In the genomic region with DNA sequence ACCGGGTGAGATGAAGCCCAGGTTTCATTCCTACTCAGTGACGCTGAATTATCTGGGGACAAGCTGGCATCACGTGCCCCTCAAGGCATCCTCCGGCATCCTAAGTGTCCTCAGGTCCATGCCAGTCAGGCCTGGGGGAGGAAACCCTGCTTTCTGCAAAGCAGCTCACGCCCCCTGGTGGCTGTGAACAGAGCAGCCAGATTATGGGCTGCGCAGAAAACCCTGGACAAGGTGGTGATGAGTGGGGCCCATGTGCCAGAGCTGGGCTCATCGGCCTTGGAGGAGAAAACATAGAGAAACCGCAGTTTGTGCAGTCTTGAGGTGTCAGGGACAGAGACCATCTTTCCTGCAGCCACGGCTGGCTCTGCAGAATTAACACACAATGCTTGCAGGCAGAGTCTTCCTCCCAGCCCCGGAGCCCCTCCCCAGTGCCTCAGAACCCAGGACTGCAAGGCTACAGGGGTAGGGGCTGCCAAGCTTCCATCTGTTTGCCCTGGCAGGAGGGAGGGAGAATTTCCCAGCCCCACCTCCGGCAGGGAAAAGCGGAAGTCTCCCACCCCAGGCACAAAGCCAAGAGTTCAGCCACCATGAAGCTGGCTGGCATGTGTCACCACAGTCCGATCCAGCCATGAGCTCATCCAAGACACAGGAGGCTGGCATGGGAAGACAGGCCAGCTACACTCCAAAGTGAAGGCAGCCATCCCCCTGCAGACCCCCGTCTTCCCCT, we compare ENCODE assay signal across 8 mouse cellular contexts.
A peak's percentile ranks its signal among the peaks of the same experiment; 100 is the strongest.
DNase-seq lines count a peak whose midpoint lies in the region; ATAC-seq and TF ChIP-seq lines count a peak whose summit lies in the region.

No protein-coding gene starts in this region.

- DNase-seq in Muller cell, postnatal 12 days (ENCODE audit: inconsistent ontology term) = peak; percentile 88
- DNase-seq in c-Kit-positive CD71-positive TER-119-negative erythroid progenitor cells, embryonic 14.5 days (ENCODE audit: low read depth) = peak; percentile 36
- DNase-seq in layer of hippocampus, adult 2 months (ENCODE audit: low spot score in 2 of 2) = peak; percentile 70 to 79
- DNase-seq in retina, postnatal 7 days (ENCODE audit: low read depth, low spot score) = peak; percentile 49

- H3K9me3 ChIP-seq in forebrain, embryonic 12.5 days = no peaks in the 10 kb centered on the region
- no peaks in the 10 kb centered on the region for H3K9me3 ChIP-seq in heart, embryonic 14.5 days (ENCODE audit: control insufficient read depth, low read length)
- H3K9me3 ChIP-seq in lung, embryonic 16.5 days (ENCODE audit: control insufficient read depth, low read length) = no peaks in the 10 kb centered on the region

- TF ChIP-seq CTCF in layer of hippocampus, adult 2 months (conservative IDR thresholded peaks at IDR 0.05) = peak; percentile 96

- H3K27me3 ChIP-seq in forebrain, embryonic 12.5 days = peaks cover 37% of the 10 kb centered on the region
- peaks cover 43% of the 10 kb centered on the region for H3K27me3 ChIP-seq in heart, embryonic 14.5 days (ENCODE audit: control insufficient read depth, insufficient read depth, low read length)
- H3K27me3 ChIP-seq in lung, embryonic 16.5 days (ENCODE audit: control insufficient read depth, insufficient read depth, low read depth, low read length) = peaks cover 34% of the 10 kb centered on the region

- H3K27ac ChIP-seq in forebrain, embryonic 12.5 days = no peak overlapping the region
- no peak overlapping the region for H3K27ac ChIP-seq in heart, embryonic 14.5 days (replicated peaks in 1 of 2; ENCODE audit: control insufficient read depth in 1 of 2, insufficient read depth in 1 of 2, low read depth in 2 of 2, low read length in 2 of 2)
- H3K27ac ChIP-seq in layer of hippocampus, adult 2 months = peak overlapping the region; percentile 59; the same call in 1 of the 2 replicates
- H3K27ac ChIP-seq in lung, embryonic 16.5 days (ENCODE audit: low read length) = no peak overlapping the region

- no peak overlapping the region for H3K9ac ChIP-seq in forebrain, embryonic 12.5 days
- H3K9ac ChIP-seq in heart, embryonic 14.5 days (ENCODE audit: low read length) = no peak overlapping the region
- no peak overlapping the region for H3K9ac ChIP-seq in lung, embryonic 16.5 days (ENCODE audit: low read length)

- peaks cover 12% of the 10 kb centered on the region for H3K4me1 ChIP-seq in forebrain, embryonic 12.5 days
- H3K4me1 ChIP-seq in heart, embryonic 14.5 days (ENCODE audit: control insufficient read depth in 2 of 2, insufficient read depth in 2 of 2, low read length in 2 of 2) = peaks cover 8% of the 10 kb centered on the region in 2 experiments; a peak in 3 of 4 replicates
- H3K4me1 ChIP-seq in lung, embryonic 16.5 days (replicated peaks; ENCODE audit: control insufficient read depth, insufficient read depth, low read length) = peaks cover 2% of the 10 kb centered on the region; the same call in 1 of the 2 replicates

- ATAC-seq in forebrain, embryonic 12.5 days (ENCODE audit: low FRiP score) = peak; percentile 61; the same call in 1 of the 2 replicates
- peak; percentile 44; the same call in 1 of the 2 replicates for ATAC-seq in heart, embryonic 14.5 days (ENCODE audit: insufficient number of reproducible peaks, insufficient read depth, low FRiP score, low read depth)
- peak; percentile 76 for ATAC-seq in lung, embryonic 16.5 days (ENCODE audit: low read depth)
- ATAC-seq in inflammation-experienced regulatory T-cells, adult 6 months = no peak

- no peak overlapping the region for H3K4me2 ChIP-seq in forebrain, embryonic 12.5 days
- peak overlapping the region; percentile 42 for H3K4me2 ChIP-seq in heart, embryonic 14.5 days (ENCODE audit: low read length)
- peak overlapping the region; percentile 23 for H3K4me2 ChIP-seq in lung, embryonic 16.5 days (ENCODE audit: low read depth, low read length)

- WGBS in forebrain, embryonic 12.5 days = 53% methylated on average over 14 of the region's 14 CpGs
- WGBS in heart, embryonic 14.5 days = 36% methylated on average over 14 of the region's 14 CpGs
- WGBS in lung, embryonic 16.5 days = 34% methylated on average over 14 of the region's 14 CpGs

- 0 out of 2 replicates have a peak, but pooled peaks cover 3% of the 10 kb centered on the region for H3K36me3 ChIP-seq in forebrain, embryonic 12.5 days (replicated peaks)
- no peaks in the 10 kb centered on the region for H3K36me3 ChIP-seq in heart, embryonic 14.5 days (ENCODE audit: control insufficient read depth, insufficient read depth, low read length)
- H3K36me3 ChIP-seq in lung, embryonic 16.5 days (ENCODE audit: control insufficient read depth, insufficient read depth, low read length) = no peaks in the 10 kb centered on the region

- H3K4me3 ChIP-seq in forebrain, embryonic 12.5 days (replicated peaks) = no peak overlapping the region
- H3K4me3 ChIP-seq in heart, embryonic 14.5 days (ENCODE audit: control insufficient read depth in 1 of 2, insufficient read depth in 1 of 2, low read depth in 1 of 2, low read length in 2 of 2) = no peak overlapping the region
- no peak overlapping the region for H3K4me3 ChIP-seq in layer of hippocampus, adult 2 months
- H3K4me3 ChIP-seq in lung, embryonic 16.5 days (ENCODE audit: low read length) = no peak overlapping the region

Comparison
In these comparisons a context has a peak if more than half of its experiments do, and no peak if none do; other contexts are left out.
1. DNase-seq: peak in every context shown above with its lines; median percentile 88 in Muller cell, postnatal 12 days; 74 in layer of hippocampus, adult 2 months; 49 in retina, postnatal 7 days; 36 in c-Kit-positive CD71-positive TER-119-negative erythroid progenitor cells, embryonic 14.5 days.